Mouse (Mus musculus) heart, adult 2 months (tissue): ENCODE measurements at regions not wholly inside any gene's neighbourhood (a gene's known extent, or its start where the extent isn't known, plus 50 kb on each side); places are given as distances from the start of the nearest gene placed in this dataset.

ENCODE experiments used
- DNase-seq, 2 experiments: peaks; one replicate each; pipeline ENCODE4 v3.0.0; 2021
- H3K27ac ChIP-seq: fragments of 200-600 bp; 2 replicates; pipeline ENCODE4 v1.8.1; 2022
- H3K27me3 ChIP-seq: fragments of 200-500 bp; 2 replicates; pipeline ENCODE4 v1.6.1; 2012; ENCODE audit warnings: mild to moderate bottlenecking, low read length, inconsistent platforms, mixed read lengths; ENCODE audit not compliant: control insufficient read depth, insufficient read depth
- H3K36me3 ChIP-seq: fragments of 200-500 bp; 2 replicates; pipeline ENCODE4 v1.6.1; 2012; ENCODE audit warnings: low read length, inconsistent platforms; ENCODE audit not compliant: control insufficient read depth, insufficient read depth
- H3K4me1 ChIP-seq: fragments of 200-500 bp; 2 replicates; pipeline ENCODE4 v1.6.1; 2011; ENCODE audit warnings: low read length; ENCODE audit not compliant: control insufficient read depth, insufficient read depth
- H3K4me3 ChIP-seq: fragments of 200-600 bp; 2 replicates; pipeline ENCODE4 v1.8.1; 2022
- H3K79me2 ChIP-seq: fragments of 200-500 bp; replicated peaks from 2 replicates; pipeline ENCODE4 v1.6.1; 2012; ENCODE audit warnings: mild to moderate bottlenecking, inconsistent platforms, low read length, moderate library complexity, mixed read lengths; ENCODE audit not compliant: control insufficient read depth, insufficient read depth
- H3K9ac ChIP-seq: fragments of 200-500 bp; 2 replicates; pipeline ENCODE4 v1.6.1; 2012; ENCODE audit warnings: low read depth, mild to moderate bottlenecking, control low read depth, inconsistent platforms, low read length, mixed read lengths
- CTCF ChIP-seq: fragments of 200-600 bp; IDR thresholded peaks from 2 replicates; pipeline ENCODE4 v1.8.1; 2022; ENCODE audit warnings: antibody characterized with exemption, mild to moderate bottlenecking, moderate library complexity
- EP300 ChIP-seq: fragments of 200-500 bp; IDR thresholded peaks from 2 replicates; pipeline ENCODE4 v1.6.1; 2011; ENCODE audit warnings: low read depth, low read length, control low read depth; ENCODE audit not compliant: insufficient read depth
- POLR2A ChIP-seq: fragments of 200-500 bp; IDR thresholded peaks from 2 replicates; pipeline ENCODE4 v1.6.1; 2011; ENCODE audit warnings: mild to moderate bottlenecking, low read depth, low read length, control low read depth; ENCODE audit not compliant: insufficient read depth
- WGBS: fragments of 180-500 bp; shearing (Covaris S2); methylation state at CpG from one replicate; pipeline ENCODE4 v1.1.7; 2018; 5-methylcytosine and 5-hydroxymethylcytosine counted together
- intact Hi-C: fragments of 180-260 bp; cut with DNase I; formaldehyde crosslinking; loops from one replicate; pipeline ENCODE4 v1.15.1; 2025

DNA sequence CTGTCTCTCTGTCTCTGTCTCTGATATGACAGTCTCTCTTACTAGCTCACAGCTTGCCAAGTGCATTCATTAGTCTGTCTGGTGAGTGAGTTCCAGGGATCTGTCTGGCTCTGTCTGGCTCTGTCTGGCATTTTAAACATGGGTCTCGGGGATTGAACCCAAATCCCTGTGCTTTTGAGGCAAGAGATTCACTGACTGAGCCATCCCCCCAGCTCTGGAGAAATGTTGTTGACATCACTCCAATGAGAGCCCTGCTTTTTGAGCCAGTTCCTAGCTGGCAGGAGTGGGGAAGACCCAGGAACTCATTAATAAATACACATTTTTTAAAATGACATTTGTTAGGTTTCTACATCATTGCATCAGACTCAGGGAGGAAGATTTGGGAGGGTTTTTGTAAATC lies 163.1 kb downstream of the Stk31 start:
- Histone ChIP-seq H3K79me2 (no peaks in the 10 kb centered on the region), H3K9ac (no peak overlapping the region), H3K27ac (no peak overlapping the region), H3K4me1 (no peaks in the 10 kb centered on the region), H3K27me3 (no peaks in the 10 kb centered on the region), H3K4me3 (no peak overlapping the region), H3K36me3 (no peaks in the 10 kb centered on the region)
- intact Hi-C loops: no loop called here
- WGBS: 83% methylated on average over 1 of the region's 1 CpGs
- no peak for TF ChIP-seq CTCF
- TF ChIP-seq POLR2A: no peak
- TF ChIP-seq EP300: no peak
- DNase-seq: no peak

DNA sequence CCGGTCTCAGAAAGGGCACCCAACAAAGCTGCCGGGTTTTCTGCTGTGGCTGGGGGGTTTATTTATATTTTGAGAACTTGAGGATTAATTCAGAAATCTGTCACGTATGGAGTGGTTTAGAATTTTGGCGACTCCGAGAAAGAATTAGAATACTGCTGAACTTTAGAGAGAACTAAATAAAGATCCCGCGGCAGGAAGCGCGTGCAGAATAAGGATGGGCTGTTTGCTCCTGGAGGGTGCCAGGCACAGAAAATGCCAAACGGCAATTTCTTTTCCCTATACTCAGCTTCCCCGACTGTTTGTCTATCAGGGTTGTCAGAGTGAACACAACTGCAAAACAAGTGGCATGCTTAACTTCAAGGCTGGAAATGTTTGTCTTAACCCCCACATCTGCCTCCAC lies 163.7 kb downstream of the Stk31 start:
- intact Hi-C loops: no loop called here
- Histone ChIP-seq H3K9ac (no peak overlapping the region), H3K79me2 (no peaks in the 10 kb centered on the region), H3K4me1 (no peaks in the 10 kb centered on the region), H3K27me3 (no peaks in the 10 kb centered on the region), H3K4me3 (no peak overlapping the region), H3K36me3 (no peaks in the 10 kb centered on the region), H3K27ac (no peak overlapping the region)
- 88% methylated on average over 11 of the region's 11 CpGs for WGBS
- no peak for DNase-seq
- TF ChIP-seq POLR2A (no peak), CTCF (no peak), EP300 (no peak)

DNA sequence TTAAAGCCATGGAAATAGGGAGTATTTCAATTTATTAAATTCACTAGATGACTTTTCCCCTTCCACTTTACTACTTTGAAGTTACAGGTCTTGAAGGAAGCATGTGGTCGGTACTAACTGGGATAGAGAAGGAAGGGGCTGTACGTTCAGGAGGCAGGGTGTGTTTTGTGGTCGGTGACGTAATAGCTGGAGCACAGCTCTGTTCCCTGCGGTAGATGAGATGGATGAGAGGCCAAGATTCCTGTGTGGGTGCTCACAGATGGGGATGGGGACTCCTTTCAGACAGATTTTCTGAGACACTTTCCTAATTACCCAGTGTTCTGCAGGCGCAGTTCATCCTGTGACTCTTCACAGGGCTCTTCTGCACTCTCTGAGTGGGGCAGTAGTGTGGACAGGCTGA lies 182.9 kb downstream of the Stk31 start:
- no peak overlapping the region for H3K4me3 ChIP-seq
- no peaks in the 10 kb centered on the region for H3K36me3 ChIP-seq
- H3K4me1 ChIP-seq: no peaks in the 10 kb centered on the region
- no peak for TF ChIP-seq EP300
- no peak for TF ChIP-seq POLR2A
- no peak for TF ChIP-seq CTCF
- H3K9ac ChIP-seq: no peak overlapping the region
- H3K27me3 ChIP-seq: no peaks in the 10 kb centered on the region
- DNase-seq: no peak
- H3K27ac ChIP-seq: no peak overlapping the region
- no peaks in the 10 kb centered on the region for H3K79me2 ChIP-seq
- 74% methylated on average over 6 of the region's 6 CpGs for WGBS
- intact Hi-C loops: no loop called here

DNA sequence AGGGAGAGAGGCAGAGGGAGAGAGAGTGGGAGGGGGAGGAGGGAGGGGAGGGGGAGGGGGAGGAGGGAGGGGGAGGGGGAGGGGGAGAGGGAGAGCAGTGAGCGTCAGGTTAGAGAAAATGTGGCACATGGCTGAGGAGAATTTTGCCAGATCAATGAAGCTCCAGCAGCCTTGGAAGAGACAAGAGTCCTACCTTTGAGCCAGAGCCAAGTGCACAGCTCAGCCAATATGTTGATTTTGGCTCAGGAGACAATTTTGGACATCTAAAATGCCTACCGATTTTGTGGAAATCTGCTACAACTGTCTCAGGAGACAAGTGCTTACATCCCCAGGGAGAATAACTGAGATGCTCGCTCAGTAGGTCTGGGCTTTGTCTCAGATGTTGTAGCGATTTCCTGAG lies 184.3 kb downstream of the Stk31 start:
- DNase-seq: no peak
- Histone ChIP-seq H3K9ac (no peak overlapping the region), H3K4me3 (no peak overlapping the region), H3K4me1 (no peaks in the 10 kb centered on the region), H3K79me2 (no peaks in the 10 kb centered on the region), H3K27me3 (no peaks in the 10 kb centered on the region), H3K36me3 (no peaks in the 10 kb centered on the region), H3K27ac (no peak overlapping the region)
- WGBS: 46% methylated on average over 4 of the region's 4 CpGs
- intact Hi-C loops: no loop called here
- TF ChIP-seq EP300: no peak
- no peak for TF ChIP-seq CTCF
- TF ChIP-seq POLR2A: no peak

DNA sequence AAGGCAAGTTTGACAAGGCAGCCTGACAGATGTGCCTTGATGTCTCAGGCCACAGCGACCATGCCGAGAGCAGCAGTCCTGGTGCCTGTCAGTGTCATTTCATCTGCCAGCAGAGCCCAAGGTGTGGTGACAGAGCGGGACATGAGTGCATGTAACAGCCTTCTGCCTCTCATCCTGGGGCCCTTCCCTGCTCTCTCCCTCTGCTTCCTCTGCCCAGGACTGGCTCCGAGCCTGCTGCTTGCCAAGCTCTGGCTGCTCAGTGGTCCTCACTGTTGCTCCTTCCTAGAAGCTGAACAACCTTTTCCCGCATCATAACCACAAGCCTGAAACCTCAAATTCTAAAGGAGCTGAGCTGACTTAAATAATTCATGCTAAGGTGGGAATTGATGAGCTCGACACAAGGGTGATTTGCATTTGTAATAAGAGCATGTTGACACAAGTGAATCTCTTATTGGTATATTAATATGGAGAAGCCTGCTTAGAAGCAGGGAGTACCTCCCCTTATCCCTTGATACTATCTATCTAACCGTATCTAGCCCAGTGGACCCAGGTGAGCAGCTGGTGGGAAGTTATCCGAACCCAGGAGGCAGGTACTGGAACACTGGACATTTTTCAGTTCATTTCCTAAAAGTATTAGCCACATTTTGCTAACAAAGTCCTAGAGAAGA lies 186.8 kb downstream of the Stk31 start:
- 65% methylated on average over 8 of the region's 8 CpGs for WGBS

DNA sequence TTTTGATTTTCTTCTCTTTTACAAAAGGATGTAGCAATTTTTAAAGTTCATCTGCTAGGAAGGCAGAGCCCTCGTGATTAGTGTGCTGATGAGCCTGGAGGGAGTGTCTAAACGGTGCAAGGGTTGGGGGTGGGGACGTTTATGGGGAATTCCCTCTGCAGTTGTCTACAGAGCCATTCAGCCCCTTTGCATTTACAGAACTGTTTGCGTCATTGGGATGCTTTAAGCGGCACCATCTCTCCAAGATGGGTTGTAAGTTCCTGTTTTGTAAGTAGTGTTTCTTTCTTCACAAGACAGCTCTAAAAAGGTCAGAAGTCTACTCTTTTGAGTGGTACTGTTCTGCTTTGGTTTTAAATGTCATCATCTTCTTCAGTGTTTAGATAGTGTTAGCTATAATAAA lies 191.1 kb downstream of the Stk31 start:
- Histone ChIP-seq H3K36me3 (no peaks in the 10 kb centered on the region), H3K4me1 (no peaks in the 10 kb centered on the region), H3K27me3 (no peaks in the 10 kb centered on the region), H3K4me3 (no peak overlapping the region), H3K9ac (no peak overlapping the region), H3K79me2 (no peaks in the 10 kb centered on the region), H3K27ac (no peak overlapping the region)
- TF ChIP-seq EP300: no peak
- TF ChIP-seq POLR2A: no peak
- TF ChIP-seq CTCF: no peak
- intact Hi-C loops: no loop called here
- no peak for DNase-seq
- WGBS: 60% methylated on average over 5 of the region's 5 CpGs

More for the DNA sequence above, 186.8 kb downstream of the Stk31 start:
- Histone ChIP-seq H3K4me3 (no peak overlapping the region), H3K36me3 (no peaks in the 10 kb centered on the region), H3K79me2 (no peaks in the 10 kb centered on the region), H3K4me1 (no peaks in the 10 kb centered on the region), H3K27me3 (no peaks in the 10 kb centered on the region), H3K27ac (no peak overlapping the region), H3K9ac (no peak overlapping the region)
- intact Hi-C loops: no loop called here
- no peak for TF ChIP-seq EP300
- TF ChIP-seq CTCF: no peak
- no peak for TF ChIP-seq POLR2A
- DNase-seq: no peak
